Mouse (Mus musculus): ENCODE results near the gene H2-M3. TPM values are rescaled to one million over a fixed set of nuclear protein-coding genes. Genes with fewer than 3 reads are reported as not detected.
A peak's percentile ranks its signal among the peaks of the same experiment; 100 is the strongest.
"Not testable (repeated sequence)": the region's sequence is repeated elsewhere in the genome, so short reads cannot be mapped to it uniquely, and the experiment has no call there.

Gene H2-M3
- 1.3 and 1.5 TPM in 2 replicates for polyA plus RNA-seq (2015; fragmentation: Nextera tagmentation; extraction: Ambion mirVana)

GRCm38 (mm10) chr17:37270058-37270701, at the start of gene H2-M3:
Gene H2-M3, plus strand, starts transcription at chr17:37270220.
- 2% methylated on average over 26 of the region's 26 CpGs for WGBS (ENCODE audit: insufficient replicate concordance)
- Histone ChIP-seq H3K27me3 (no peaks in the 10 kb centered on the region), H3K9me3 (replicated peaks) (no peaks in the 10 kb centered on the region), H3K9ac (peak within 1 kb of the TSS; percentile 54; the same call in 1 of the 2 replicates), H3K36me3 (no peaks in the 10 kb centered on the region), H3K4me3 (replicated peaks) (peak within 1 kb of the TSS; percentile 61), H3K4me2 (peak within 1 kb of the TSS; percentile 80), H3K4me1 (replicated peaks) (no peaks in the 10 kb centered on the region; the same call in 1 of the 2 replicates), H3K27ac (no peak within 1 kb of the TSS)
- DNase-seq (peak; percentile 61), ATAC-seq (ENCODE audit: low read depth) (peak; percentile 86)

- WGBS (ENCODE audit: insufficient replicate concordance): 6% methylated on average over 1 of the region's 1 CpGs
Observed at GRCm38 (mm10) chr17:37221879-37222278, 48.1 kb upstream of the H2-M3 start.

GRCm38 (mm10) chr17:37237230-37237629, 32.8 kb upstream of the H2-M3 start, which contains the start of gene Olfr97:
Gene Olfr97, minus strand, starts transcription at chr17:37237330.
- not testable (repeated sequence) for H3K4me1 ChIP-seq (replicated peaks); ATAC-seq (ENCODE audit: low read depth); H3K4me3 ChIP-seq (replicated peaks); H3K36me3 ChIP-seq; H3K9me3 ChIP-seq (replicated peaks); H3K9ac ChIP-seq; H3K27me3 ChIP-seq; DNase-seq; H3K27ac ChIP-seq; H3K4me2 ChIP-seq
- WGBS (ENCODE audit: insufficient replicate concordance): 66% methylated on average over 2 of the region's 2 CpGs

More at GRCm38 (mm10) chr17:37221879-37222278, 48.1 kb upstream of the H2-M3 start:
- DNase-seq (no peak), ATAC-seq (ENCODE audit: low read depth) (no peak)
- H3K9ac ChIP-seq: no peak overlapping the region
- no peaks in the 10 kb centered on the region for H3K4me1 ChIP-seq (replicated peaks)
- H3K27me3 ChIP-seq: no peaks in the 10 kb centered on the region
- H3K36me3 ChIP-seq: no peaks in the 10 kb centered on the region
- no peak overlapping the region for H3K27ac ChIP-seq
- 0 out of 2 replicates have a peak, but pooled peaks cover 2% of the 10 kb centered on the region for H3K9me3 ChIP-seq (replicated peaks)
- no peak overlapping the region for H3K4me3 ChIP-seq (replicated peaks)
- no peak overlapping the region for H3K4me2 ChIP-seq

GRCm38 (mm10) chr17:37242198-37242597, 27.8 kb upstream of the H2-M3 start:
- Histone ChIP-seq H3K27me3 (no peaks in the 10 kb centered on the region), H3K9me3 (replicated peaks) (no peaks in the 10 kb centered on the region), H3K4me2 (no peak overlapping the region), H3K4me1 (replicated peaks) (no peaks in the 10 kb centered on the region), H3K4me3 (replicated peaks) (no peak overlapping the region), H3K9ac (no peak overlapping the region), H3K27ac (no peak overlapping the region), H3K36me3 (no peaks in the 10 kb centered on the region)
- 29% methylated on average over 3 of the region's 3 CpGs for WGBS (ENCODE audit: insufficient replicate concordance)
- peak; percentile 58; the same call in 1 of the 2 replicates for ATAC-seq (ENCODE audit: low read depth)
- no peak for DNase-seq

- Histone ChIP-seq H3K9me3 (replicated peaks) (no peaks in the 10 kb centered on the region), H3K36me3 (no peaks in the 10 kb centered on the region), H3K27me3 (no peaks in the 10 kb centered on the region), H3K4me1 (replicated peaks) (no peaks in the 10 kb centered on the region), H3K4me3 (replicated peaks) (no peak overlapping the region), H3K9ac (no peak overlapping the region), H3K27ac (no peak overlapping the region), H3K4me2 (no peak overlapping the region)
- no peak for ATAC-seq (ENCODE audit: low read depth)
- no peak for DNase-seq
- WGBS (ENCODE audit: insufficient replicate concordance): 28% methylated on average over 5 of the region's 5 CpGs
Observed at GRCm38 (mm10) chr17:37246715-37247114, 23.3 kb upstream of the H2-M3 start.

GRCm38 (mm10) chr17:37249460-37249859, 20.6 kb upstream of the H2-M3 start:
- Histone ChIP-seq H3K27me3 (no peaks in the 10 kb centered on the region), H3K27ac (no peak overlapping the region), H3K4me2 (no peak overlapping the region), H3K9me3 (replicated peaks) (no peaks in the 10 kb centered on the region), H3K9ac (no peak overlapping the region), H3K36me3 (no peaks in the 10 kb centered on the region), H3K4me3 (replicated peaks) (no peak overlapping the region), H3K4me1 (replicated peaks) (no peaks in the 10 kb centered on the region)
- DNase-seq (no peak), ATAC-seq (ENCODE audit: low read depth) (no peak)

GRCm38 (mm10) chr17:37250544-37250943, 19.5 kb upstream of the H2-M3 start:
- Histone ChIP-seq H3K27me3 (no peaks in the 10 kb centered on the region), H3K4me2 (no peak overlapping the region), H3K4me3 (replicated peaks) (no peak overlapping the region), H3K36me3 (no peaks in the 10 kb centered on the region), H3K4me1 (replicated peaks) (no peaks in the 10 kb centered on the region), H3K27ac (no peak overlapping the region), H3K9ac (no peak overlapping the region), H3K9me3 (replicated peaks) (no peaks in the 10 kb centered on the region)
- ATAC-seq (ENCODE audit: low read depth) (no peak), DNase-seq (no peak)
- WGBS (ENCODE audit: insufficient replicate concordance): 8% methylated on average over 1 of the region's 1 CpGs

- H3K4me3 ChIP-seq (replicated peaks): no peak within 1 kb of the TSS
- no peak within 1 kb of the TSS for H3K27ac ChIP-seq
- H3K4me2 ChIP-seq: no peak within 1 kb of the TSS
- H3K27me3 ChIP-seq: no peaks in the 10 kb centered on the region
- 60% methylated on average over 1 of the region's 1 CpGs for WGBS (ENCODE audit: insufficient replicate concordance)
- H3K36me3 ChIP-seq: no peaks in the 10 kb centered on the region
- no peak for DNase-seq
- ATAC-seq (ENCODE audit: low read depth): no peak
- H3K4me1 ChIP-seq (replicated peaks): no peaks in the 10 kb centered on the region
- no peak within 1 kb of the TSS for H3K9ac ChIP-seq
- no peaks in the 10 kb centered on the region for H3K9me3 ChIP-seq (replicated peaks)
Observed at GRCm38 (mm10) chr17:37263626-37264025, 6.4 kb upstream of the H2-M3 start, which contains the start of gene Olfr98. Gene Olfr98, minus strand, starts transcription at chr17:37263749.

- peak overlapping the region; percentile 61 for H3K4me3 ChIP-seq (replicated peaks)
Observed at GRCm38 (mm10) chr17:37270702-37271092, 677 bp downstream of the H2-M3 start.

GRCm38 (mm10) chr17:37275626-37276248, 5.7 kb downstream of the H2-M3 start:
- H3K36me3 ChIP-seq: no peaks in the 10 kb centered on the region
- H3K4me2 ChIP-seq: no peak overlapping the region
- no peak overlapping the region for H3K4me3 ChIP-seq (replicated peaks)
- H3K27me3 ChIP-seq: no peaks in the 10 kb centered on the region
- ATAC-seq (ENCODE audit: low read depth) (no peak), DNase-seq (no peak)
- H3K9ac ChIP-seq: no peak overlapping the region
- H3K9me3 ChIP-seq (replicated peaks): no peaks in the 10 kb centered on the region
- no peaks in the 10 kb centered on the region for H3K4me1 ChIP-seq (replicated peaks)
- no peak overlapping the region for H3K27ac ChIP-seq
- 47% methylated on average over 2 of the region's 2 CpGs for WGBS (ENCODE audit: insufficient replicate concordance)

More at GRCm38 (mm10) chr17:37270702-37271092, 677 bp downstream of the H2-M3 start:
- Histone ChIP-seq H3K27me3 (no peaks in the 10 kb centered on the region), H3K4me1 (replicated peaks) (no peaks in the 10 kb centered on the region; the same call in 1 of the 2 replicates), H3K9ac (peak overlapping the region; percentile 54; the same call in 1 of the 2 replicates), H3K27ac (no peak overlapping the region), H3K4me2 (peak overlapping the region; percentile 80), H3K9me3 (replicated peaks) (no peaks in the 10 kb centered on the region), H3K36me3 (no peaks in the 10 kb centered on the region)
- ATAC-seq (ENCODE audit: low read depth) (peak; percentile 58), DNase-seq (no peak)
- WGBS (ENCODE audit: insufficient replicate concordance): 16% methylated on average over 8 of the region's 8 CpGs

- ATAC-seq (ENCODE audit: low read depth): no peak
- no peak overlapping the region for H3K27ac ChIP-seq
- no peaks in the 10 kb centered on the region for H3K9me3 ChIP-seq (replicated peaks)
- no peaks in the 10 kb centered on the region for H3K27me3 ChIP-seq
- H3K4me2 ChIP-seq: no peak overlapping the region
- H3K4me1 ChIP-seq (replicated peaks): no peaks in the 10 kb centered on the region
- no peak for DNase-seq
- no peak overlapping the region for H3K4me3 ChIP-seq (replicated peaks)
- no peak overlapping the region for H3K9ac ChIP-seq
- H3K36me3 ChIP-seq: no peaks in the 10 kb centered on the region
Observed at GRCm38 (mm10) chr17:37276573-37276972, 6.6 kb downstream of the H2-M3 start.

GRCm38 (mm10) chr17:37280331-37280730, 10.3 kb downstream of the H2-M3 start:
- Histone ChIP-seq H3K4me2 (no peak overlapping the region), H3K27ac (no peak overlapping the region), H3K4me1 (replicated peaks) (no peaks in the 10 kb centered on the region), H3K27me3 (no peaks in the 10 kb centered on the region), H3K36me3 (no peaks in the 10 kb centered on the region), H3K9ac (no peak overlapping the region), H3K9me3 (replicated peaks) (no peaks in the 10 kb centered on the region), H3K4me3 (replicated peaks) (no peak overlapping the region)
- ATAC-seq (ENCODE audit: low read depth) (no peak), DNase-seq (no peak)
- WGBS (ENCODE audit: insufficient replicate concordance): 63% methylated on average over 1 of the region's 1 CpGs
